Mouse (Mus musculus) midbrain, postnatal 0 days (tissue): ENCODE measurements at regions not wholly inside any gene's neighbourhood (a gene's known extent, or its start where the extent isn't known, plus 50 kb on each side); places are given as distances from the start of the nearest gene placed in this dataset.

ENCODE experiments used
- ATAC-seq: fragments of 200-750 bp; cut with Nextera tagmentation; 2 replicates; pipeline ENCODE4 v1.8.0; 2017; ENCODE audit warnings: moderate number of reproducible peaks, mild to moderate bottlenecking, moderate TSS enrichment, moderate library complexity; ENCODE audit not compliant: low FRiP score
- DNase-seq: peaks from one replicate; pipeline ENCODE4 v3.0.0-alpha.2; 2015; ENCODE audit warnings: low spot score
- H3K27ac ChIP-seq: fragments of 300-500 bp; sonication (generic); 2 replicates; pipeline ENCODE4 v1.5.1; 2014; ENCODE audit warnings: low read depth, mild to moderate bottlenecking, low read length, mixed read lengths
- H3K27me3 ChIP-seq: fragments of 300-500 bp; sonication (generic); 2 replicates; pipeline ENCODE4 v1.6.1; 2014; ENCODE audit warnings: low read length, control low read depth, mixed read lengths; ENCODE audit not compliant: insufficient read depth
- H3K36me3 ChIP-seq: fragments of 300-500 bp; sonication (generic); 2 replicates; pipeline ENCODE4 v1.6.1; 2014; ENCODE audit warnings: low read length, control low read depth, mixed read lengths; ENCODE audit not compliant: insufficient read depth
- H3K4me1 ChIP-seq: fragments of 300-500 bp; sonication (generic); 2 replicates; pipeline ENCODE4 v1.6.1; 2014; ENCODE audit warnings: mild to moderate bottlenecking, control low read depth, antibody characterized with exemption, low read length, mixed read lengths; ENCODE audit not compliant: insufficient read depth
- H3K4me2 ChIP-seq: fragments of 300-500 bp; sonication (generic); 2 replicates; pipeline ENCODE4 v1.6.1; 2014; ENCODE audit warnings: low read depth, mild to moderate bottlenecking, low read length, mixed read lengths; ENCODE audit not compliant: poor library complexity, severe bottlenecking
- H3K4me3 ChIP-seq: fragments of 300-500 bp; sonication (generic); 2 replicates; pipeline ENCODE4 v1.5.1; 2014; ENCODE audit warnings: low read depth, mild to moderate bottlenecking, low read length, moderate library complexity
- H3K9ac ChIP-seq: fragments of 300-500 bp; sonication (generic); replicated peaks from 2 replicates; pipeline ENCODE4 v1.6.1; 2014; ENCODE audit warnings: mild to moderate bottlenecking, low read length, moderate library complexity, mixed read lengths; ENCODE audit not compliant: poor library complexity, severe bottlenecking
- H3K9me3 ChIP-seq: fragments of 300-500 bp; sonication (generic); 2 replicates; pipeline ENCODE4 v1.6.1; 2016; ENCODE audit warnings: low read length, control low read depth
- CTCF ChIP-seq: IDR thresholded peaks from 2 replicates; pipeline ENCODE4 v1.5.1; 2016; ENCODE audit warnings: antibody characterized with exemption, mild to moderate bottlenecking
- WGBS: fragments of 180-500 bp; shearing (Covaris S2); extraction: QIAGEN DNeasy Blood & Tissue Kit; methylation state at CpG from one replicate; pipeline ENCODE4 v1.1.7; 2014; 5-methylcytosine and 5-hydroxymethylcytosine counted together

GRCm38 (mm10) chr11:48061501-48061900, 72.7 kb upstream of the Sgcd start:
- H3K9me3 ChIP-seq: no peaks in the 10 kb centered on the region
- no peaks in the 10 kb centered on the region for H3K27me3 ChIP-seq
- H3K27ac ChIP-seq: no peak overlapping the region
- no peaks in the 10 kb centered on the region for H3K4me1 ChIP-seq
- no peak overlapping the region for H3K4me3 ChIP-seq
- ATAC-seq: no peak
- no peaks in the 10 kb centered on the region for H3K36me3 ChIP-seq
- no peak overlapping the region for H3K4me2 ChIP-seq
- DNase-seq: no peak
- no peak overlapping the region for H3K9ac ChIP-seq
- TF ChIP-seq CTCF: no peak

GRCm38 (mm10) chr11:48051156-48051866, 62.5 kb upstream of the Sgcd start:
- H3K9me3 ChIP-seq: no peaks in the 10 kb centered on the region
- H3K9ac ChIP-seq: no peak overlapping the region
- no peak for TF ChIP-seq CTCF
- ATAC-seq (no peak), DNase-seq (no peak)
- WGBS: 82% methylated on average over 3 of the region's 3 CpGs
- no peak overlapping the region for H3K27ac ChIP-seq
- H3K4me1 ChIP-seq: no peaks in the 10 kb centered on the region
- no peak overlapping the region for H3K4me2 ChIP-seq
- H3K4me3 ChIP-seq: no peak overlapping the region
- H3K27me3 ChIP-seq: no peaks in the 10 kb centered on the region
- no peaks in the 10 kb centered on the region for H3K36me3 ChIP-seq

- Histone ChIP-seq H3K9ac (no peak overlapping the region), H3K4me1 (no peaks in the 10 kb centered on the region), H3K4me2 (no peak overlapping the region), H3K9me3 (no peaks in the 10 kb centered on the region), H3K36me3 (no peaks in the 10 kb centered on the region), H3K27ac (no peak overlapping the region), H3K4me3 (no peak overlapping the region), H3K27me3 (no peaks in the 10 kb centered on the region)
- WGBS: 82% methylated on average over 1 of the region's 1 CpGs
- DNase-seq (no peak), ATAC-seq (no peak)
- TF ChIP-seq CTCF: no peak
These were observed 59.5 kb upstream of the Sgcd start for GRCm38 (mm10) chr11:48048311-48048710.
